Mouse (Mus musculus) small intestine, adult 2 months (tissue): Measurements from ENCODE around the gene Slc46a1. TPM values are rescaled to one million over a fixed set of nuclear protein-coding genes. Genes with fewer than 3 reads are reported as not detected.

Experiments
- H3K27ac ChIP-seq: fragments of 200-500 bp; 2 replicates; pipeline ENCODE4 v1.5.1; 2012; ENCODE audit warnings: low read depth, low read length, control low read depth, inconsistent platforms; ENCODE audit not compliant: insufficient read depth
- H3K27me3 ChIP-seq: fragments of 200-500 bp; 2 replicates; pipeline ENCODE4 v1.6.1; 2012; ENCODE audit warnings: mild to moderate bottlenecking, moderate library complexity, low read length, inconsistent platforms; ENCODE audit not compliant: control insufficient read depth, insufficient read depth
- H3K36me3 ChIP-seq: fragments of 200-500 bp; 2 replicates; pipeline ENCODE4 v1.6.1; 2012; ENCODE audit warnings: mild to moderate bottlenecking, low read length, control low read depth, inconsistent platforms; ENCODE audit not compliant: control insufficient read depth, insufficient read depth
- H3K4me1 ChIP-seq: fragments of 200-500 bp; 2 replicates; pipeline ENCODE4 v1.6.1; 2012; ENCODE audit warnings: low read length, inconsistent platforms, mixed read lengths; ENCODE audit not compliant: control insufficient read depth, insufficient read depth, insufficient read length
- H3K4me3 ChIP-seq: fragments of 200-500 bp; 2 replicates; pipeline ENCODE4 v1.5.1; 2012; ENCODE audit warnings: low read depth, mild to moderate bottlenecking, control low read depth, inconsistent platforms, low read length, moderate library complexity
- CTCF ChIP-seq: fragments of 200-500 bp; IDR thresholded peaks from 2 replicates; pipeline ENCODE4 v1.5.1; 2012; ENCODE audit warnings: low read depth, mild to moderate bottlenecking, control low read depth, inconsistent platforms, low read length, moderate library complexity, mixed read lengths; ENCODE audit not compliant: insufficient replicate concordance, insufficient read length; ENCODE audit errors: extremely low read depth
- POLR2A ChIP-seq: fragments of 200-500 bp; IDR thresholded peaks from 2 replicates; pipeline ENCODE4 v1.6.1; 2012; ENCODE audit warnings: low read depth, mild to moderate bottlenecking, control low read depth, inconsistent platforms, low read length, moderate library complexity
- WGBS: fragments of 180-500 bp; shearing (Covaris S2); methylation state at CpG from one replicate; pipeline ENCODE4 v1.1.7; 2018; 5-methylcytosine and 5-hydroxymethylcytosine counted together
- polyA plus RNA-seq: library from polyadenylated mRNA; depleted of rRNA; stranded (reverse); fragments of >200 nt; gene quantifications from 2 replicates; pipeline ENCODE4 v1.2.3, GENCODE M21; 2012

Slc46a1 gene
- polyA plus RNA-seq, 1 experiment, result 117 TPM

DNA sequence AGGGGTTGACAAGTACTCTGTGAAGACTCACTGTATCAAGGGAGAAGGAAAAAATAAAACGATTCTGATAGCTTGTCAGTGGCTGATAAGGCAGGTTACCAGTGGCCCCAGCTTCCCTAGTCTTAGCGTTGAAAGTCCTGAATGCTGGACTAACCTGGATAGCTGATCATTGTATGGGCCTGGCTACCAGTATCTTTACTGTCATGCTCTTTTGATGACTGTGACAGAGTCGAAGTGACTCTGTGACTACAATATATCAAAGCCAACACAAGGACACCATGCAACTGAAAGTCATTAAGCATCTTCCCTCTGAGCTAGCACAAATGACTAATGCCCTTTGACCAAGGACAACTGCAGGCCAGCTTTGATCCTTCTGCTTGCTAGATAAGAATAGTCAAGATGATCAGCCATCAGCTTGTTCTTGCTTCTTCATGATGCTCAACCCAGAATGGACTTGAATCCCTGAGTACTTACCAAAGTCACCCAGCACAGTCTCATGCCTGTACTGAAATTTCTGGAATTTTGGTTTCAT is 27.0 kb upstream of the Slc46a1 start:
- WGBS, result 29% methylated on average over 3 of the region's 3 CpGs
- H3K27me3 ChIP-seq, result no peaks in the 10 kb centered on the region
- peak overlapping the region; percentile 87 for H3K27ac ChIP-seq
- no peaks in the 10 kb centered on the region for H3K36me3 ChIP-seq
- no peak overlapping the region for H3K4me3 ChIP-seq
- TF ChIP-seq CTCF (no peak), POLR2A (no peak)
- peaks cover 28% of the 10 kb centered on the region for H3K4me1 ChIP-seq

DNA sequence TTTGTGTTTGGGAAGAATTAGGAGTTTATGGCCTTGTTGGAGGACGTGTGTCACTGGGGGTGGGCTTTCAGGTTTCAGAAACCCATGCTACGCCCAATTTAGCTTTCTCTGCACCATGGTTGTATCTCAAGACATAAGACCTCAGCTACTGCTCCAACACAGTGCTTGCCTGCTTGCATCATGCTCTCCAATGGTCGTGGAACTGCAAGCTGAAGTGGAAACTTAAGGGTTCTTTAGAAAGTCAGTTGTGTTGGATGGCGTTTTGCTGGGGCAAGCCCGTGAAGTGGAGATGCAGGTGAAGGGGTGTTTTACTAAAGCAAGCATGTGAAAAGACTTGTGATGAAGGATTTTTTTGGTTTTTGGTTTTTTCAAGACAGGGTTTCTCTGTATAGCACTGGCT is 22.4 kb upstream of the Slc46a1 start:
- Histone ChIP-seq H3K27ac (no peak overlapping the region), H3K4me1 (no peaks in the 10 kb centered on the region), H3K27me3 (no peaks in the 10 kb centered on the region), H3K36me3 (no peaks in the 10 kb centered on the region), H3K4me3 (no peak overlapping the region)
- 87% methylated on average over 5 of the region's 5 CpGs for WGBS
- TF ChIP-seq POLR2A (no peak), CTCF (no peak)

DNA sequence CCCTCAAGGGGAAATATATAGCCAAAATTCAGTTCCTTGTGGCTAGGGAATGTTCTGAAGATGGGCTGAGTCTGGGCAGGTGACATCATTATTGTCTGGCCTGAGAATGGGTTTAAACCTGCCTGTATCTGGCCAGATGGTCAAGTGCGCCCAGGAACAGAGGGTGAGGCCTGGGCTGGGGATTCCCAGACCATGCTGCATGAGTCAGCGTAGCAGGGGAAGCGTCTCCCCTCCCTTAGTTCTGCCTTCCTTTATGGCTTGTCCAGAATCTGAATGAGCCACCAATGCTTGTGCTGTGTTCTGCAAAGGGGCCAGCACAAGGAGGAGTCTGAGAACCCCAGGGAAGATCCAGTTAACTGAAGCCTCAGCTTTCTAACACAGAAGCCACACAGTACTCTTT is 18.3 kb upstream of the Slc46a1 start:
- Histone ChIP-seq H3K36me3 (no peaks in the 10 kb centered on the region), H3K27me3 (no peaks in the 10 kb centered on the region), H3K27ac (no peak overlapping the region), H3K4me1 (no peaks in the 10 kb centered on the region), H3K4me3 (no peak overlapping the region)
- 67% methylated on average over 3 of the region's 3 CpGs for WGBS
- TF ChIP-seq CTCF (no peak), POLR2A (no peak)

DNA sequence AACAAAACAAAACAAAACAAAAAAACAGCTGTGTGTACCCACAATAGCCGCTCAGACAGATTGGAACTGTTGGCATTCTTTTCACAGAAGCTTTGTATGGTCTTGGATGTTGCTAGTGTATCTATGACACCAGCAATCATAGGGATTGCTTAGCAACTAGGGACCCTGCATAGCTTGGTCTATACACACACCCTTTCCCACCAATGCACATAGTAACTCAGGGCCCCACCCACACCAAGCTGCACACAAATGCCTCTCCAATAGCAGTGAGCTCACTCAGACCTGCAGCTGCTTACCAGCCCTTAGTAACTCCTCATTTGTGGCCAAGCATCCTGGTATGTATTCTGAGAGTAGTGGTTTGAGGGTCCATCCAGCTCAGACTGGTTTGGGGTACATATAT is 17.3 kb upstream of the Slc46a1 start:
- no peaks in the 10 kb centered on the region for H3K27me3 ChIP-seq
- no peak overlapping the region for H3K27ac ChIP-seq
- H3K36me3 ChIP-seq, result no peaks in the 10 kb centered on the region
- no peak overlapping the region for H3K4me3 ChIP-seq
- H3K4me1 ChIP-seq, result no peaks in the 10 kb centered on the region
- WGBS, result 86% methylated on average over 1 of the region's 1 CpGs
- no peak for TF ChIP-seq POLR2A
- TF ChIP-seq CTCF, result no peak

GRCm38 (mm10) chr11:78450337-78450736 is 15.2 kb upstream of the Slc46a1 start:
- Histone ChIP-seq H3K4me3 (no peak overlapping the region), H3K27ac (no peak overlapping the region), H3K27me3 (no peaks in the 10 kb centered on the region), H3K4me1 (no peaks in the 10 kb centered on the region), H3K36me3 (no peaks in the 10 kb centered on the region)
- WGBS, result 43% methylated on average over 2 of the region's 2 CpGs
- TF ChIP-seq CTCF (no peak), POLR2A (no peak)

DNA sequence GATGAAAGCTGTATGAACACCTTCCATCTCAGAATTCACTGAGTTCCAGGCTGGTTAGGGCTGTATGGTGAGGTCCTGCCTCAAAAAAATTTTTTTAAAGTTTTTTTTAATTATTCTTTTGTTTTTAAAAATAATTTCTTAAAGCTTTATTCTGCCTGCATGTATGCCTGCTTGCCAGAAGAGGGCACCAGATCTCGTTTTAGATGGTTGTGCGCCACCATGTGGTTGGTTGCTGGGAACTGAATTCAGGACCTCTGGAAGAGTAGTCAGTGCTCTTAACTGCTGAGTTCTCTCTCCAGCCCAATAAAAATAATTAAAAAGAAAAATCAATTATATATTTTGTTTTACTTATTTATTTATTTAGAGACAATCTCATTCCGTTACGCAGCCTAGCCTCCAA is 11.8 kb upstream of the Slc46a1 start:
- Histone ChIP-seq H3K4me1 (no peaks in the 10 kb centered on the region), H3K27ac (no peak overlapping the region), H3K27me3 (no peaks in the 10 kb centered on the region; the same call in 1 of the 2 replicates), H3K36me3 (no peaks in the 10 kb centered on the region), H3K4me3 (no peak overlapping the region)
- WGBS, result 21% methylated on average over 4 of the region's 4 CpGs
- no peak for TF ChIP-seq POLR2A
- peak; percentile 93; the same call in 1 of the 2 replicates for TF ChIP-seq CTCF

GRCm38 (mm10) chr11:78454276-78454675 is 11.2 kb upstream of the Slc46a1 start:
- WGBS, result 66% methylated on average over 7 of the region's 7 CpGs
- TF ChIP-seq POLR2A (no peak), CTCF (no peak)
- H3K36me3 ChIP-seq, result no peaks in the 10 kb centered on the region
- H3K27me3 ChIP-seq, result no peaks in the 10 kb centered on the region; the same call in 1 of the 2 replicates
- H3K4me1 ChIP-seq, result no peaks in the 10 kb centered on the region
- no peak overlapping the region for H3K27ac ChIP-seq
- H3K4me3 ChIP-seq, result no peak overlapping the region
